Mouse (Mus musculus) olfactory bulb, adult 2 months (tissue): Measurements from ENCODE around the gene Rad51b.

Source experiments
- CTCF ChIP-seq: fragments of 200-500 bp; IDR thresholded peaks from 2 replicates; pipeline ENCODE4 v1.5.1; 2012; ENCODE audit warnings: low read depth, mild to moderate bottlenecking, low read length, moderate library complexity; ENCODE audit not compliant: insufficient read depth
- POLR2A ChIP-seq: fragments of 200-500 bp; IDR thresholded peaks from 2 replicates; pipeline ENCODE4 v1.6.1; 2012; ENCODE audit warnings: mild to moderate bottlenecking, low read depth, low read length, moderate library complexity; ENCODE audit not compliant: insufficient read depth

GRCm38 (mm10) chr12:79856116-79856909 lies 559.2 kb downstream of the Rad51b start:
- TF ChIP-seq POLR2A (no peak), CTCF (no peak)
